Mouse (Mus musculus): Measurements from ENCODE around the gene 1600002K03Rik. TPM values are rescaled to one million over a fixed set of nuclear protein-coding genes. Genes with fewer than 3 reads are reported as not detected.

1600002K03Rik gene
- polyA plus RNA-seq, 1 experiment: 23.7 TPM

DNA sequence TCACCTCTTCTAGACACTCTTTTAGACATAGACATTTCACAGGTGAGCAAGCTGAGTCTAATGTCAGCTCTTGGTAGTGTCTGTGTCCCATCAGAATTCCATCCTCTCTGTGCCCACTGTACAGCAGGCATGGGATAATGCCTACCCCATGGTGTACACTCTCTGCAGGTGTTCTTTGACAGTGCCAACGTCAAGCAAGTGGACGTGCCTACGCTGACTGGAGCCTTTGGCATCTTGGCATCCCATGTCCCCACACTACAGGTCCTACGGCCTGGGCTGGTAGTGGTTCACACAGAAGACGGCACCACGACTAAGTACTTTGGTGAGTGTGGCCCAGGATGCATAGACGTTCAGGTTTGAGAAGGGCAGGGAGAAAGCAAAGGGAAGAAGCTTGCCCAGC lies 29.1 kb upstream of the 1600002K03Rik start:
- H3K4me3 ChIP-seq (replicated peaks; ENCODE audit: control insufficient read depth, low read depth, low read length): peak overlapping the region; percentile 0
- TF ChIP-seq CTCF (IDR thresholded peaks at IDR 0.05; ENCODE audit: control insufficient read depth, insufficient read depth, low read length) (no peak), POLR2A (IDR thresholded peaks at IDR 0.05; ENCODE audit: borderline replicate concordance, control insufficient read depth, low read depth, low read length) (no peak)
- 94% methylated on average over 7 of the region's 7 CpGs for WGBS
- peaks cover 5% of the 10 kb centered on the region; the same call in 1 of the 2 replicates for H3K4me1 ChIP-seq (ENCODE audit: control insufficient read depth, insufficient read depth, low read length)
- H3K27ac ChIP-seq (ENCODE audit: control insufficient read depth, insufficient read depth, low read depth, low read length, poor library complexity): no peak overlapping the region

DNA sequence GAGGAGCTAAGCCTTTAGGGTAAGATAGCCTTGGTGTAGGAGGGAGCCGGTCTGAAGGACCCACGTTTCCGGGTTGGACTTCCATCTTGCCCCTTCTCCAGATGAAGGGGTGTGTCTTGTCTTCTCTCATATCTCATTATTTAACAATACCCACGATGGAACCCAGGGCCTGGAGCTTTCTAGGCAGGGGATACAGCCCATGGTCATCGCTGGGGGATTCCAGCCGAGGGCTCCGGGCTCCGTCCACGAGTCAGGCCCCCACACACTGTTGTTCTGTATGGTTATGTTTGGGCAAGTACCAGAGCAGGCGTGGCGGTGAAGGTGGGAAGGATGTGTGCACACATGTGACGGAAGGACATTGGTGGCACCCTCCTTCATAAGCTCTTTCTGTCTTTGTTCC lies 28.6 kb upstream of the 1600002K03Rik start:
- Histone ChIP-seq H3K27ac (ENCODE audit: control insufficient read depth, insufficient read depth, low read depth, low read length, poor library complexity) (no peak overlapping the region), H3K4me3 (replicated peaks; ENCODE audit: control insufficient read depth, low read depth, low read length) (no peak overlapping the region), H3K4me1 (ENCODE audit: control insufficient read depth, insufficient read depth, low read length) (peaks cover 4% of the 10 kb centered on the region; the same call in 1 of the 2 replicates)
- WGBS: 93% methylated on average over 12 of the region's 12 CpGs
- no peak for TF ChIP-seq POLR2A (IDR thresholded peaks at IDR 0.05; ENCODE audit: borderline replicate concordance, control insufficient read depth, low read depth, low read length)
- no peak for TF ChIP-seq CTCF (IDR thresholded peaks at IDR 0.05; ENCODE audit: control insufficient read depth, insufficient read depth, low read length)

DNA sequence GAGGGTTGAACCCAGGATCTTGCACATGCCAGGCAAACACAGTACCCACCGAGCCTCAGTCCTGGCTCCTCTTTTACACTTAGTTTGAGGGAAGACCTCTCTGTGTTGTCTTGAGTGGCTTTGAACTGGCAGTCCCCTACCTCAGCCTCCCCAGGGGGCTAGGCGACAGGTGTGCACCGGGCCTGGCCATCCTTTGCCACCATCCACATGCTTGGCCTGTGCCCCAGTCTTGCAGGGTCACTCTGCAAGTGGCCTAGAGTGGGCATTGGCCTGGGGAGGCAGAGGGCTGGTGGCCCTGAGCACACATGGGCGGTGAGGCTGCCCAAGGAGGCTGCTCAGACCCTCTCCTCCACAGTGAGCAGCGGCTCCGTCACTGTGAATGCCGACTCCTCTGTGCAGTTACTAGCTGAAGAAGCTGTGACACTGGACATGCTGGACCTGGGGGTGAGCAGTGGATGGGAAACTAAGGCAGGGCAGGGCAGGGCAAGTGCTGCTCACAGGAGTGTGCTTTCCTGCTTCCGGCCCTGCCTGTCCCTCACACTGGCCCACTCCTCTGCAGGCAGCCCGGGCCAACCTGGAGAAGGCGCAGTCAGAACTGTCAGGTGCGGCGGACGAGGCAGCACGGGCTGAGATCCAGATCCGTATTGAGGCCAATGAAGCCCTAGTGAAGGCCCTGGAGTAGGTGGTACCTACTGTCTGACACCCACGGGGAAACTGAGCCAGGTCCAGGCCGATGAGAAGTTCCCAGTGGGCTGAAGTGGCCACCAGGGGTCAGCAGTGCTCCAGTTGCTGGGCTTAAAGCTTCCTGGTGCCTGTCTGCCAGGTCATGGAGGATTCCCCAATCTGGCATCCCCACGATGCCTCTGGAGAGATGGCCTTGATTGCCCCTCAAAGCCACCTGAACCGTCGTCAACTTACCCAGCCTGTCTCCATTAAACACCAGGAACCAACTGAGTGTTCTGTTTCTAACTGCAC lies 27.6 kb upstream of the 1600002K03Rik start:
- 73% methylated on average over 20 of the region's 20 CpGs for WGBS
- H3K27ac ChIP-seq (ENCODE audit: control insufficient read depth, insufficient read depth, low read depth, low read length, poor library complexity): peak overlapping the region; percentile 50
- TF ChIP-seq POLR2A (IDR thresholded peaks at IDR 0.05; ENCODE audit: borderline replicate concordance, control insufficient read depth, low read depth, low read length) (0 out of 2 replicates have a peak, but pooled peaks have one; percentile 27), CTCF (IDR thresholded peaks at IDR 0.05; ENCODE audit: control insufficient read depth, insufficient read depth, low read length) (peak; percentile 96)

DNA sequence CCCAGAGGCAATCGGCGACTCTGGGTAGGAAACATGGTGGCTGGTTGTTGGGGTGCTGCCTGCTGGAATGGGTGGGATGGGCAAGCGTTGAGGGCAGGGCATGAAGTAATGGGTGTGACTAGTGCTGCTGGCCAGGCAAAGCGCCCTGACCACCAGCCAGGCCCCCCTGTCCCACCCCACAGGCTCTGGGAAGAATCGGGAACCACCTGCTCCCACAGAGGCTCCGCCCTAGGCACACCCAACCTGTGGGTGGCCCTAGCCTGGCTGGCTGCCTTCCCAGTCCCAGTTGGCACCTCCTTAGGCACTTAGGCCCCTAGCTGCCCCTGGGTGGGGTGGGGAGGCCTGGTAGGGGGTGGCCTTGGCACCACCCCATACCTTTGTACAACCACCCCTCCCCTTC lies 26.8 kb upstream of the 1600002K03Rik start:
- WGBS: 51% methylated on average over 6 of the region's 6 CpGs
- peaks cover 4% of the 10 kb centered on the region; the same call in 1 of the 2 replicates for H3K4me1 ChIP-seq (ENCODE audit: control insufficient read depth, insufficient read depth, low read length)
- no peak overlapping the region for H3K4me3 ChIP-seq (replicated peaks; ENCODE audit: control insufficient read depth, low read depth, low read length)
- TF ChIP-seq POLR2A (IDR thresholded peaks at IDR 0.05; ENCODE audit: borderline replicate concordance, control insufficient read depth, low read depth, low read length): no peak
- no peak for TF ChIP-seq CTCF (IDR thresholded peaks at IDR 0.05; ENCODE audit: control insufficient read depth, insufficient read depth, low read length)
- H3K27ac ChIP-seq (ENCODE audit: control insufficient read depth, insufficient read depth, low read depth, low read length, poor library complexity): peak overlapping the region; percentile 50

More for the DNA sequence above, 27.6 kb upstream of the 1600002K03Rik start:
- Histone ChIP-seq H3K4me3 (replicated peaks; ENCODE audit: control insufficient read depth, low read depth, low read length) (no peak overlapping the region), H3K4me1 (ENCODE audit: control insufficient read depth, insufficient read depth, low read length) (peaks cover 4% of the 10 kb centered on the region; the same call in 1 of the 2 replicates)

DNA sequence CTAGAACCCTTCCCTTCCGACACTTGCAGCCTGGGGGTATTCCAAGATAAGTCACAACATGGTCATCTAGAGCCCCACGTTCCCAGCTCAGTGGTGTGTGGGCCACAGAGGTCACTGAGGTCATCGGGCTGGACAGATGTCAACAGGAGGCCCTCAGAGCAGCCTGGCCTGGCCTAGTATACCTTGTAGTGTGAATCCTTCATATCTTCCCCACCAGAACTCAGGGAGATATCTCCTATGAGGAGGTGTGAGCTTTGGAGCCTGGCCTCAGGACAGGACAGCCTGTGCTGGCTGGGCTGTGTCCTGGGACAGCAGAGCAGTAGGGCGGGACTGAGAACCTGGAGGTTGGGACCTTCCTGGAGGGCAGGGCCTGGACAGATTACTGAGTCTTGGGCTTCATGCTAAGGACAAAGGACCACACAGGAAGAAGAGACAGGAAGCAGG lies 26.2 kb upstream of the 1600002K03Rik start:
- 78% methylated on average over 4 of the region's 4 CpGs for WGBS
- no peak overlapping the region for H3K4me3 ChIP-seq (replicated peaks; ENCODE audit: control insufficient read depth, low read depth, low read length)
- peak overlapping the region; percentile 97 for H3K27ac ChIP-seq (ENCODE audit: control insufficient read depth, insufficient read depth, low read depth, low read length, poor library complexity)
- TF ChIP-seq POLR2A (IDR thresholded peaks at IDR 0.05; ENCODE audit: borderline replicate concordance, control insufficient read depth, low read depth, low read length) (no peak), CTCF (IDR thresholded peaks at IDR 0.05; ENCODE audit: control insufficient read depth, insufficient read depth, low read length) (no peak)
- H3K4me1 ChIP-seq (ENCODE audit: control insufficient read depth, insufficient read depth, low read length): peaks cover 4% of the 10 kb centered on the region; the same call in 1 of the 2 replicates

DNA sequence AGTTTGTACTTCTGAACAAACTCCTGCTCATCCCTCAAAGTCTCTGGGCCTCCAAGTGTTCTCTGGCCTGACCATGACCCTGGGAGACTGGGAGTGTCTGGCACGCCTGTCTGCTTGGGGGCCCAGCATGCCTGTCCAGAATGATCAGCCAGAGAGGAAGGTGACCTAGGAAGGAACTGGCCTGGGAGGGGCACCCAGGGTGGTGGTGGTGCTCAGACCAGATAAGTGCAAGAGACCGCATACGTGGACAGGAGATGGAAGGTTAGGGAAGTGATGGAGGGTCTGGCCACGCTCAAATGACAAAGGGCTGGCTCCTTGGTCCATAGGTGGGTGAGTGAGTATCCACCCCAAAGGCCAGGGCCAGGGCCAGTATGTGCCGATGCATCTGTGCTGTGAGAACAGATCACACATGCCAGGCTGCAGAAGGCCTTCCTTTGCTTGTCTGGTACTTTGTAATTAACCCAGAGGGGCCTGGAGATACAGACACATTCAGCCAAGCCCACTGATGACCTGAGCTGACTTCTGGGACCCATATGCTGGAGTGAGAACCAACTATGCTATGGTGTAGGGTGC lies 25.5 kb upstream of the 1600002K03Rik start:
- no peak overlapping the region for H3K4me3 ChIP-seq (replicated peaks; ENCODE audit: control insufficient read depth, low read depth, low read length)
- peaks cover 4% of the 10 kb centered on the region; the same call in 1 of the 2 replicates for H3K4me1 ChIP-seq (ENCODE audit: control insufficient read depth, insufficient read depth, low read length)
- 73% methylated on average over 5 of the region's 5 CpGs for WGBS

DNA sequence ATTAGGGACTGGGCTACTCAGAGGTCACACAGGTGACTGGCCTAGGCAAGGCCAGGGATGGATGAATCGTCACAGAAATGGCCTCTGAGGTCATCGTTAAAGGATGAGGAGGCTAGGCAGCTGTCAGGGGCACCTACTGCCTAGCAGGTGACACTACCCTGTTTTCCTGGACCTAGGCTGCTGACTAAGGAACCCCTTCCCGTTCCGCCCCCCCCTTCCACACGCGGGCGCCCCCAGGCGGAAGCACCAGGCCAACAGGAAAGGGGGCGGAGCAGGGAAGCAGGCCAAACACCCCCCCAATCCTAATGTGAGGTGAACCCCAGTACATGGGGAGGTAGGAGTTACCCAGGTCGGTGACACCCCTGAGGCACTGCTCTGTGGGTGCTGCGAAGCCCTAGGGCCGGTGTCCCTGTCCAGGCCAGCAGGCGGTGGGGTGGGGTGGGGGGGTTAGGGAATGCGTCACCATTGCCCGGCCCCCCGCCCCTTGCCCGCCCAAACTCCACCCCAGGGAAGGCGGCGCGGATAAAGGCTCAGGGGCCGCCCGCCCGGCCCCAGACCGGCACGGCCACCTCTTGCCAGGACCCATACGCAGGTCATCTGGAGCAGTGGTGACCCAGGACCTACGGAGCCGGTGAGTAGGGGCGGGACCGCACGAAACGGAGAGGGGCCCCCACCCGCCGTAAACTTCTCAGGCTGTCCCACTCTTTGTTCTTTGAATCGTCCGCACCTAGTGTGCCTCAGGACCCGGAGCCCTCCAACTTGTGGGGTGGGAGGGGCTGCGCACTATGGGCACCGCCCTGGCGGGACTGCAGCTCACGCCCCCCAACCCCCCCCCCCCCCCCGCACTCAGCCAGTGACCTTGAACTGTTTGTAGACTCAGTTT lies 24.8 kb upstream of the 1600002K03Rik start, which contains the start of gene Midn:
TSS of gene Midn (plus strand) at position 554 of the 883 bp plus-strand sequence.
- WGBS: under 1% methylated on average over 42 of the region's 42 CpGs
- H3K4me1 ChIP-seq (ENCODE audit: control insufficient read depth, insufficient read depth, low read length): peaks cover 3% of the 10 kb centered on the region; the same call in 1 of the 2 replicates

More for the DNA sequence above, 25.5 kb upstream of the 1600002K03Rik start:
- peak overlapping the region; percentile 97 for H3K27ac ChIP-seq (ENCODE audit: control insufficient read depth, insufficient read depth, low read depth, low read length, poor library complexity)
- TF ChIP-seq CTCF (IDR thresholded peaks at IDR 0.05; ENCODE audit: control insufficient read depth, insufficient read depth, low read length) (no peak), POLR2A (IDR thresholded peaks at IDR 0.05; ENCODE audit: borderline replicate concordance, control insufficient read depth, low read depth, low read length) (no peak)

More for the DNA sequence above, 24.8 kb upstream of the 1600002K03Rik start, which contains the start of gene Midn:
- Histone ChIP-seq H3K27ac (ENCODE audit: control insufficient read depth, insufficient read depth, low read depth, low read length, poor library complexity) (peak within 1 kb of the TSS; percentile 97), H3K4me3 (replicated peaks; ENCODE audit: control insufficient read depth, low read depth, low read length) (peak within 1 kb of the TSS; percentile 95)
- peak; percentile 37; the same call in 1 of the 2 replicates for TF ChIP-seq CTCF (IDR thresholded peaks at IDR 0.05; ENCODE audit: control insufficient read depth, insufficient read depth, low read length)
- peak; percentile 89; the same call in 1 of the 2 replicates for TF ChIP-seq POLR2A (IDR thresholded peaks at IDR 0.05; ENCODE audit: borderline replicate concordance, control insufficient read depth, low read depth, low read length)
